Mouse (Mus musculus): ENCODE measurements around the gene Nup153.

GRCm38 (mm10) chr13:46757946-46758345 lies 30.2 kb upstream of the Nup153 start:
- no peak for TF ChIP-seq CTCF (IDR thresholded peaks at IDR 0.05; ENCODE audit: control insufficient read depth, insufficient read depth, insufficient read length)
- TF ChIP-seq USF1 (IDR thresholded peaks at IDR 0.05; ENCODE audit: low read depth): no peak

Measured in C2C12 (cell line).